Mouse (Mus musculus) macrophage (primary cell): ENCODE results near the gene Agmo. TPM values are rescaled to one million over a fixed set of nuclear protein-coding genes. Genes with fewer than 3 reads are reported as not detected.

ENCODE experiments used
- polyA plus RNA-seq: library from polyadenylated mRNA; stranded (reverse); fragments of 250-400 nt; gene quantifications from 3 replicates; pipeline ENCODE4 v1.2.4, GENCODE M21; 2018; ENCODE audit warnings: inconsistent platforms

Gene Agmo
- polyA plus RNA-seq, 1 experiment from 2014 or later: 5.8 TPM

Other genes with a start within 250 kb of the Agmo start
- gene Meox2, start 133.1 kb upstream of the Agmo start, polyA plus RNA-seq: not detected in 3 replicates